Mouse (Mus musculus): Measurements from ENCODE around the gene Cntfr.
"Not testable (repeated sequence)": the region's sequence is repeated elsewhere in the genome, so short reads cannot be mapped to it uniquely, and the experiment has no call there.

DNA sequence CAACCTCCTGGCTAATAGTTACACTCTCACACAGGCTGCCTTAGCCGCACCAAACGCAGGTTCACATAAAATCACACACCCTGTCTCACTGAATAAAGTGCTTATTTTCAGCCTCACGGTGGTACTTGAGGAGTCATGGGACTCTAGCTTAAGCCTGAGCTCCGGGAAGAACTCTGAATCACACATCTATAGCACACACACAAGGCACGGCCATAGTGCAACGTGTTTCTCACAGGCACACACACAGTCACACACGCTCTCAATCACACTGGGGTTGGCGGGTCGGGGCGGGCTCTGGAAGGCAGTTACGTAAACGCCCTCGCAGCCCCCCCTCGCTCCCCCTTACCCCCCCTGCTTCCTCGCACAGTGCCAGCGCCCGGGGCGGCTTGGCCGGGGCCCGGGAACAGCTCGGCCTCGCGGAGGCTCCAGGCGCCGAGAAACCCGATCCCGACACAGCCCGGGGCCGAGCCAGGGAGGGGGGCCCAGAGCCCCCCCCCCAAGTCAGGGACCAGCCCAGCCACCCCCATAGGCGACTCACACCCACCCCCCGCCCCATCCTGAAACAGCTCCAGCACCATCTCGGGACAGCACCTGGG, 1.6 kb upstream of the Cntfr start:
- TF ChIP-seq CTCF, EP300 (IDR thresholded peaks at IDR 0.05; ENCODE audit: low read depth): not testable (repeated sequence)
